Comparison of ENCODE assay signal across 19 mouse cellular contexts in genomic region chr2:32931730-32932129, GRCm38 (mm10). TPM values are rescaled to one million over a fixed set of nuclear protein-coding genes. Genes with fewer than 3 reads are reported as not detected.
DNase-seq lines count a peak whose midpoint lies in the region; TF ChIP-seq lines count a peak whose summit lies in the region.
"Had no signal": no experiment of that assay in that cellular context is flagged by ENCODE, and none has a peak within 500 bp of the region (broad histone marks: within the 10 kb centered on the region; RNA-seq: fewer than 3 reads in every experiment).

No protein-coding gene starts in this region.

- peaks cover 12% of the 10 kb centered on the region for H3K36me3 ChIP-seq in C2C12 (ENCODE audit: control insufficient read depth, insufficient read depth)
- H3K36me3 ChIP-seq in thymus, adult 2 months (ENCODE audit: control insufficient read depth, insufficient read depth, low read length), result no peaks in the 10 kb centered on the region

- intact Hi-C loops in left cerebral cortex, adult 2 months (cut with DNase I), result no loop called here

- no peaks in the 10 kb centered on the region for H3K27me3 ChIP-seq in C2C12 (ENCODE audit: control insufficient read depth, insufficient read depth, insufficient read length)
- H3K27me3 ChIP-seq in thymus, adult 2 months (ENCODE audit: control insufficient read depth, insufficient read depth, low read length), result no peaks in the 10 kb centered on the region
- H3K27me3 ChIP-seq: liver, embryonic 12.5 days; lung, embryonic 15.5 days; neural tube, embryonic 15.5 days had no signal

- no peak overlapping the region for H3ac ChIP-seq in C2C12 (ENCODE audit: control insufficient read depth, insufficient read length, low read depth)

- TF ChIP-seq CTCF in C2C12 (IDR thresholded peaks at IDR 0.05; ENCODE audit: control insufficient read depth, insufficient read depth, insufficient read length), result no peak
- TF ChIP-seq CTCF in thymus, adult 2 months (IDR thresholded peaks at IDR 0.05; ENCODE audit: borderline replicate concordance, control insufficient read depth, extremely low read depth, insufficient read depth, low read length, poor library complexity), result no peak
- no peak for TF ChIP-seq CTCF in left cerebral cortex, adult 2 months (IDR thresholded peaks at IDR 0.05)

- DNase-seq in ES-CJ7 (ENCODE audit: low read depth, low spot score) (peak; percentile 63), MN1 (ENCODE audit: low spot score) (no peak)
- peak; percentile 90 for DNase-seq in induced T-regulatory cell, adult 2 months (ENCODE audit: low read depth)
- peak; percentile 82 for DNase-seq in thymus, adult 2 months
- DNase-seq in layer of hippocampus, adult 8-10 months (ENCODE audit: low spot score in 2 of 2), result no peak
- DNase-seq in left cerebral cortex, adult 2 months (ENCODE audit: extremely low spot score in 1 of 2, low spot score in 2 of 2), result no peak
- DNase-seq in heart, adult 18-20 months, result no peak
- DNase-seq: adrenal gland, postnatal 10 days; cerebellum, adult 9-11 months; gastrocnemius, postnatal 36 days; kidney, adult 11 months; layer of hippocampus, postnatal 36 days; spleen, adult 18-20 months had no signal

- H3K4me3 ChIP-seq in C2C12 (ENCODE audit: insufficient read depth, poor library complexity, severe bottlenecking), result no peak overlapping the region
- H3K4me3 ChIP-seq in thymus, adult 2 months (ENCODE audit: control insufficient read depth, insufficient read depth, low read length), result no peak overlapping the region
- no peak overlapping the region for H3K4me3 ChIP-seq in left cerebral cortex, adult 2 months
- H3K4me3 ChIP-seq: limb, embryonic 10.5 days; liver, embryonic 12.5 days; lung, embryonic 15.5 days; neural tube, embryonic 15.5 days had no signal

- 18% methylated on average over 7 of the region's 7 CpGs for WGBS in thymus, adult 2 months

- peak overlapping the region; percentile 62; the same call in 1 of the 2 replicates for H3K27ac ChIP-seq in thymus, adult 2 months (ENCODE audit: control insufficient read depth, insufficient read depth, low read length)
- H3K27ac ChIP-seq in left cerebral cortex, adult 2 months, result no peak overlapping the region
- H3K27ac ChIP-seq: hindbrain, embryonic 14.5 days; limb, embryonic 10.5 days; liver, embryonic 12.5 days; lung, embryonic 15.5 days; neural tube, embryonic 15.5 days had no signal

- peaks cover 23% of the 10 kb centered on the region for H3K4me1 ChIP-seq in thymus, adult 2 months (replicated peaks; ENCODE audit: control insufficient read depth, insufficient read depth, low read length)
- H3K4me1 ChIP-seq: liver, embryonic 12.5 days had no signal

- H3K79me2 ChIP-seq in C2C12 (ENCODE audit: control insufficient read depth, insufficient read depth), result no peaks in the 10 kb centered on the region

- no peak for TF ChIP-seq POLR2A in thymus, adult 2 months (IDR thresholded peaks at IDR 0.05; ENCODE audit: control insufficient read depth, extremely low read depth, insufficient read depth, low read length, poor library complexity)

- no peaks in the 10 kb centered on the region for H3K79me3 ChIP-seq in C2C12 (ENCODE audit: low read depth)

TF ChIP-seq in C2C12, 6 proteins besides CTCF, POLR2A, EP300 and RAD21:
- TF ChIP-seq MAX (IDR thresholded peaks at IDR 0.05) (peak; percentile 17), FOSL1 (IDR thresholded peaks at IDR 0.05; ENCODE audit: insufficient read depth, low read length, poor library complexity, severe bottlenecking) (no peak), MYOD1 (IDR thresholded peaks at IDR 0.05; ENCODE audit: control insufficient read depth, insufficient read length, low read depth) (no peak), CEBPB (IDR thresholded peaks at IDR 0.05; ENCODE audit: low read depth) (no peak)

RNA-seq across cellular contexts. Expression of gene Rpl12, which starts 29.6 kb away (rescaled TPM):
- 3,677 TPM for polyA plus RNA-seq in C2C12 (2012; fragmentation: generic; extraction: Trizol)
- 495 and 552 TPM in 2 replicates for polyA plus RNA-seq in thymus, adult 2 months (2012; rRNA removed)
- 100 to 1,000 TPM; 120 to 150 (median 129) TPM for total RNA-seq in layer of hippocampus, adult 8-10 months (2022)
- 100 to 1,000 TPM; 110 to 129 TPM for total RNA-seq in left cerebral cortex, adult 2 months (2021)
- total RNA-seq in heart, adult 18-20 months (2021), result 10 to 100 TPM; 66.0 to 72.2 TPM

RNA-seq across cellular contexts. Expression of gene Lrsam1, which starts 29.7 kb away (rescaled TPM):
- 10.3 TPM for polyA plus RNA-seq in C2C12 (2012; fragmentation: generic; extraction: Trizol)
- polyA plus RNA-seq in thymus, adult 2 months (2012; rRNA removed), result 13.7 and 15.3 TPM in 2 replicates
- total RNA-seq in layer of hippocampus, adult 8-10 months (2022), result 10 to 100 TPM; 35.1 to 39.9 (median 38.6) TPM
- 10 to 100 TPM; 37.6 to 38.2 TPM for total RNA-seq in left cerebral cortex, adult 2 months (2021)
- total RNA-seq in heart, adult 18-20 months (2021), result 10 to 100 TPM; 15.1 to 15.9 TPM

RNA-seq across cellular contexts. Expression of gene Slc2a8, which starts 50.2 kb away (rescaled TPM):
- 4.3 TPM for polyA plus RNA-seq in C2C12 (2012; fragmentation: generic; extraction: Trizol)
- 29.8 and 32.6 TPM in 2 replicates for polyA plus RNA-seq in thymus, adult 2 months (2012; rRNA removed)
- total RNA-seq in layer of hippocampus, adult 8-10 months (2022), result 10 to 100 TPM; 19.7 to 23.1 (median 21.8) TPM
- 10 to 100 TPM; 23.9 to 26.7 TPM for total RNA-seq in left cerebral cortex, adult 2 months (2021)
- 10 to 100 TPM; 15.0 to 17.3 TPM for total RNA-seq in heart, adult 18-20 months (2021)

RNA-seq across cellular contexts. Expression of gene Fam129b, which starts 55.8 kb away (rescaled TPM):
- 294 TPM for polyA plus RNA-seq in C2C12 (2012; fragmentation: generic; extraction: Trizol)
- 20.8 and 22.9 TPM in 2 replicates for polyA plus RNA-seq in thymus, adult 2 months (2012; rRNA removed)
- total RNA-seq in layer of hippocampus, adult 8-10 months (2022), result 10 to 100 TPM; 21.8 to 39.3 (median 32.1) TPM
- total RNA-seq in left cerebral cortex, adult 2 months (2021), result 10 to 100 TPM; 24.4 to 31.4 TPM
- total RNA-seq in heart, adult 18-20 months (2021), result 10 to 100 TPM; 20.4 to 25.0 TPM

Comparison
In these comparisons a context has a peak if more than half of its experiments do, and no peak if none do; other contexts are left out.
1. DNase-seq: peak in ES-CJ7 (single experiment), induced T-regulatory cell, adult 2 months (single experiment) and thymus, adult 2 months (single experiment); none in layer of hippocampus, adult 8-10 months (0 of 2), left cerebral cortex, adult 2 months (0 of 2), heart, adult 18-20 months (0 of 2) and MN1 (single experiment).